8 mouse cellular contexts compared by ENCODE assay signal in the genomic region with DNA sequence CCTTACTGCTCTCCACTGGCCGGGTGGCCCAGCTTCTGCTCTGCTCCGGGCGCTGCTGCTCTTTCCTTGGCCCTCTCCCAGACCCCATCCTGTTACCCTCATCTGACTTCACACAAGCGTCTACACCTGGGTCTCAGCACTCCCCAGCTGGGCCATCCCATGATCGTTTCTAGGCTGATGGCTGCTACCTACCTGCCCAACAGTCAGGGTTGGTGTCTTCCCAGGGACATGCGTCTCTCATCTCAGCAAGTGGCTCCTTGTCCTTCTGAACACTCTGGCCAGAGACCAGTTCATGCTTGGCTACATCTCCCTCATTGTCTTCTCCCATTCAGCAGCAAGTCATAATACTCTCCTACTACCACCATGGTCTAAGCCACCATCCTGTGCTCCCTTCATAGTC. TPM values are rescaled to one million over a fixed set of nuclear protein-coding genes. Genes with fewer than 3 reads are reported as not detected.
DNase-seq lines count a peak whose midpoint lies in the region; ATAC-seq and TF ChIP-seq lines count a peak whose summit lies in the region.

No protein-coding gene starts in this region.

- TF ChIP-seq POLR2A in testis, adult 2 months (IDR thresholded peaks at IDR 0.05; ENCODE audit: control insufficient read depth, low read depth, low read length), result no peak

- TF ChIP-seq CTCF in testis, adult 2 months (IDR thresholded peaks at IDR 0.05; ENCODE audit: control insufficient read depth, insufficient read depth, insufficient replicate concordance, low read depth, low read length), result no peak
- TF ChIP-seq CTCF in stomach, postnatal 0 days (IDR thresholded peaks at IDR 0.05; ENCODE audit: low read depth), result no peak

- 89% methylated on average over 6 of the region's 6 CpGs for WGBS in limb, embryonic 15.5 days
- WGBS in stomach, postnatal 0 days, result 91% methylated on average over 6 of the region's 6 CpGs

- no peaks in the 10 kb centered on the region for H3K36me3 ChIP-seq in testis, adult 2 months (ENCODE audit: control insufficient read depth, insufficient read depth, low read length)
- peaks cover 30% of the 10 kb centered on the region for H3K36me3 ChIP-seq in limb, embryonic 15.5 days
- H3K36me3 ChIP-seq in stomach, postnatal 0 days (ENCODE audit: control insufficient read depth, insufficient read depth, low read length), result peaks cover 5% of the 10 kb centered on the region; the same call in 1 of the 2 replicates

- DNase-seq in cerebellum, adult 18-20 months, result peak; percentile 39 to 48
- no peak for DNase-seq in cerebellum, adult 9-10 months
- DNase-seq in testis, postnatal 14 days (ENCODE audit: low spot score), result no peak
- DNase-seq in stomach, postnatal 0 days (ENCODE audit: low spot score), result no peak
- no peak for DNase-seq in frontal cortex, postnatal 10 days (ENCODE audit: low spot score in 2 of 2)

- no peak for TF ChIP-seq EP300 in stomach, postnatal 0 days (optimal IDR thresholded peaks at IDR 0.05)

- H3K4me1 ChIP-seq in testis, adult 2 months (ENCODE audit: control insufficient read depth, insufficient read depth, low read length), result peaks cover 7% of the 10 kb centered on the region
- H3K4me1 ChIP-seq in limb, embryonic 15.5 days, result peaks cover 16% of the 10 kb centered on the region
- H3K4me1 ChIP-seq in stomach, postnatal 0 days (replicated peaks; ENCODE audit: control insufficient read depth, insufficient read depth), result no peaks in the 10 kb centered on the region

- peak overlapping the region; percentile 97 for H3K4me3 ChIP-seq in testis, adult 2 months (ENCODE audit: control insufficient read depth, low read depth, low read length)
- H3K4me3 ChIP-seq in limb, embryonic 15.5 days, result peak overlapping the region; percentile 56; the same call in 1 of the 2 replicates
- peak overlapping the region; percentile 66; the same call in 1 of the 2 replicates for H3K4me3 ChIP-seq in stomach, postnatal 0 days (ENCODE audit: low read depth, low read length)

- H3K4me2 ChIP-seq in limb, embryonic 15.5 days, result peak overlapping the region; percentile 77
- H3K4me2 ChIP-seq in stomach, postnatal 0 days (replicated peaks; ENCODE audit: low read depth), result peak overlapping the region; percentile 91; the same call in 1 of the 2 replicates

- no peaks in the 10 kb centered on the region for H3K27me3 ChIP-seq in testis, adult 2 months (ENCODE audit: control insufficient read depth, insufficient read depth, low read length)
- no peaks in the 10 kb centered on the region for H3K27me3 ChIP-seq in limb, embryonic 15.5 days
- H3K27me3 ChIP-seq in stomach, postnatal 0 days (ENCODE audit: control insufficient read depth, insufficient read depth, low read length), result no peaks in the 10 kb centered on the region

- ATAC-seq in limb, embryonic 15.5 days (ENCODE audit: insufficient number of reproducible peaks, low FRiP score, low TSS enrichment, low read depth), result no peak
- no peak for ATAC-seq in stomach, postnatal 0 days (ENCODE audit: low FRiP score, low TSS enrichment)
- no peak for ATAC-seq in frontal cortex, adult (ENCODE audit: low TSS enrichment)

- no peak overlapping the region for H3K9ac ChIP-seq in limb, embryonic 15.5 days
- peak overlapping the region; percentile 86; the same call in 1 of the 2 replicates for H3K9ac ChIP-seq in stomach, postnatal 0 days (ENCODE audit: low read length)

- H3K9me3 ChIP-seq in limb, embryonic 15.5 days, result no peaks in the 10 kb centered on the region
- H3K9me3 ChIP-seq in stomach, postnatal 0 days (ENCODE audit: control insufficient read depth, low read length), result no peaks in the 10 kb centered on the region

- no peak overlapping the region for H3K27ac ChIP-seq in testis, adult 2 months (ENCODE audit: control insufficient read depth, insufficient read depth, low read depth, low read length)
- H3K27ac ChIP-seq in limb, embryonic 15.5 days, result peak overlapping the region; percentile 33; the same call in 1 of the 2 replicates
- no peak overlapping the region for H3K27ac ChIP-seq in stomach, postnatal 0 days (replicated peaks)

RNA-seq across cellular contexts. Expression of a gene that starts 1.1 kb away (rescaled TPM):
- polyA plus RNA-seq in testis, adult 2 months (2012; rRNA removed), result 0.83 and 1.1 TPM in 2 replicates
- polyA plus RNA-seq in limb, embryonic 15.5 days (2015; fragmentation: Nextera tagmentation; extraction: Ambion mirVana), result 0.13 and 0.24 TPM in 2 replicates
- polyA plus RNA-seq in stomach, postnatal 0 days (2015; fragmentation: Nextera tagmentation; extraction: Ambion mirVana), result 0.49 and 0.52 TPM in 2 replicates

RNA-seq across cellular contexts. Expression of a gene that starts 1.6 kb away (rescaled TPM):
- 61.5 and 65.5 TPM in 2 replicates for polyA plus RNA-seq in testis, adult 2 months (2012; rRNA removed)
- 89.2 and 89.9 TPM in 2 replicates for polyA plus RNA-seq in limb, embryonic 15.5 days (2015; fragmentation: Nextera tagmentation; extraction: Ambion mirVana)
- polyA plus RNA-seq in stomach, postnatal 0 days (2015; fragmentation: Nextera tagmentation; extraction: Ambion mirVana), result 74.0 and 77.2 TPM in 2 replicates

RNA-seq across cellular contexts. Expression of a gene that starts 11.6 kb away (rescaled TPM):
- 13.7 and 15.7 TPM in 2 replicates for polyA plus RNA-seq in testis, adult 2 months (2012; rRNA removed)
- 32.3 and 34.7 TPM in 2 replicates for polyA plus RNA-seq in limb, embryonic 15.5 days (2015; fragmentation: Nextera tagmentation; extraction: Ambion mirVana)
- 24.7 and 25.0 TPM in 2 replicates for polyA plus RNA-seq in stomach, postnatal 0 days (2015; fragmentation: Nextera tagmentation; extraction: Ambion mirVana)

RNA-seq across cellular contexts. Expression of a gene that starts 21.3 kb away (rescaled TPM):
- polyA plus RNA-seq in testis, adult 2 months (2012; rRNA removed), result 22.3 and 26.8 TPM in 2 replicates
- polyA plus RNA-seq in limb, embryonic 15.5 days (2015; fragmentation: Nextera tagmentation; extraction: Ambion mirVana), result 43.7 and 49.1 TPM in 2 replicates
- 26.8 and 29.4 TPM in 2 replicates for polyA plus RNA-seq in stomach, postnatal 0 days (2015; fragmentation: Nextera tagmentation; extraction: Ambion mirVana)

RNA-seq across cellular contexts. Expression of a gene that starts 34.1 kb away (rescaled TPM):
- polyA plus RNA-seq in testis, adult 2 months (2012; rRNA removed), result 4.0 TPM in 2 replicates
- polyA plus RNA-seq in limb, embryonic 15.5 days (2015; fragmentation: Nextera tagmentation; extraction: Ambion mirVana), result 0.22 and 0.28 TPM in 2 replicates
- 0.05 and 0.07 TPM in 2 replicates for polyA plus RNA-seq in stomach, postnatal 0 days (2015; fragmentation: Nextera tagmentation; extraction: Ambion mirVana)

Comparison
In these comparisons a context has a peak if more than half of its experiments do, and no peak if none do; other contexts are left out.
1. DNase-seq: peak in cerebellum, adult 18-20 months (2 of 2); none in cerebellum, adult 9-10 months (single experiment), testis, postnatal 14 days (single experiment), stomach, postnatal 0 days (single experiment) and frontal cortex, postnatal 10 days (0 of 2).
2. Peak in every context shown above with its lines, with median percentiles within 50 percentile points of each other: H3K4me3 ChIP-seq.